Mouse (Mus musculus): ENCODE measurements around the gene Aagab.

DNA sequence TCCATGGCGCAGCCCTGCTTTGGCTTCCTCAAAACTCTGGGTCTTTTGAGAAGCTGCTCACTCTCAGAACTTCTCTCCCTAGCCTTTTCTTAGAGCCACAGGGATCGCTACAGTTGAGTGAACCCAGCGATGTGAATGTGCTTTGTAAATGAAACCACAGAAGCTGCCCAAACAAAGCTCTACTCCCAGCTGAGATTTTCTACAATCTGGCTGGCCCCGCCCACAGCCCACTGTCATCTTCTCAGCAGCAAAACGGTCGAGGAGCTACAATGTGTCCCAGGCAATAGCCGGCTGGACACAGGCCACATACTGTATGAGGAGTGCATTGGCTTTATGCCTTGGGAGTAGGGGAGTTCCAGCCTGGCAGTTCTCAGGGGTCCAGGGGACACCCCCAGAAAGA, 51.2 kb downstream of the Aagab start:
- TF ChIP-seq CTCF (IDR thresholded peaks at IDR 0.05; ENCODE audit: low read depth): no peak
- TF ChIP-seq EP300 (IDR thresholded peaks at IDR 0.05; ENCODE audit: low read depth): no peak
